Mouse (Mus musculus) left cerebral cortex, adult 18-20 months (tissue): Measurements from ENCODE around the gene Il18r1. TPM values are rescaled to one million over a fixed set of nuclear protein-coding genes. Genes with fewer than 3 reads are reported as not detected.

ENCODE experiments used
- DNase-seq, 2 experiments: peaks; one replicate each; pipeline ENCODE4 v3.0.0; 2021 to 2022; ENCODE audit warnings: low spot score in 2 of 2, mixed read lengths in 1 of 2
- long read RNA-seq, 2 experiments: library from polyadenylated mRNA; stranded (forward); transcript quantifications; one replicate each; pipeline ENCODE4 v2.0.0; 2021
- total RNA-seq, 2 experiments: library from RNA; stranded (reverse); gene quantifications; 2 replicates each; pipeline ENCODE4 v1.2.3; 2021

The Il18r1 gene
- not detected for total RNA-seq
- long read RNA-seq, experiment 1, result 0 reads
- long read RNA-seq, experiment 2, result 0 reads

DNA sequence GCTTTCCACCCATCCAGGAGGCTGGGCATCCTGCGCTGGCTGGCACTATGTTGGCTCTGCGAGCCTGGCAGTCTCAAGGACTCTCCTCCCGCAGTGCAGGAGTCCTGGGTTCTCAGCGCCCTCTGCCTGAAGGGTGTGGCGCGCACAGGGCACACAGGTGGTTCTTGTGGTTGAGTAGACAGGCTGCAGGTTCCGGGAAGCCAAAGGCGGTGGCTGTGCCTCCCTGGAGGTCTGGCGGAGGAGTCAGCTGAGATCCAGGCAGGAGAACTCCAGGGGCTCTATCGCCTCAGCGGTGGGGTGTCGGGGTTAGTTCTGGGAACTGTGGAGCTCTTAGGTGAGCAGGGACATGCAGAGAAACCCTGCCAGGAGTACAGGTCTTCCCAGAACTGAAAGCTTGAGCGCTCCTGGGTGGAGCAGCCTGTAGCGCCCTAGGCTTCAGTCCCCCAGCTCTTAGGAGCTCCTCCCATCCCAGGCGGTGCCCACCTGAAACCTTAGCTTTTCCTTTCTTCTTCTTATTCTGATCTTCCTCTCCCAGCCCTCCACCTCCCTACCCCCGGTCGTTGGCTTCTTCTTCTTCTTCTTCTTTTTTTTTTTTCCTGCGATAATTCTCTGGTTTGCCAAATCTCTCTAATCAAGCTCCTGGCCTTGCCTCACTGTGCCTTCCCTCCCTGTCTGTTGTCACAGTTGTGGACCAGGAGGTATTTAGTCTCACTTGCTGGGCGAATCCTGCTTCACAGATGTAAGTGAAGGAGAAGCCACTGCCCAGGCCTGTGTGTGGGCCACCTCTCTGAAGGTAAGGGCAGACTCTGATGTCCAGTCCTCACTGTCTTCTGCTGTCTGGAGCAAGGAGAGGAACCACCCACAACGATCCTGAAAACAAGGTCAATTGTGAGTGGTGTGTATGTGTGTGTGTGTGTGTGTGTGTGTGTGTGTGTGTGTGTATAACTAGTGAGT is at the start of gene Il18r1:
Il18r1 (plus strand) TSS at position 76 of the 954 bp plus-strand sequence.
- no peak for DNase-seq

DNA sequence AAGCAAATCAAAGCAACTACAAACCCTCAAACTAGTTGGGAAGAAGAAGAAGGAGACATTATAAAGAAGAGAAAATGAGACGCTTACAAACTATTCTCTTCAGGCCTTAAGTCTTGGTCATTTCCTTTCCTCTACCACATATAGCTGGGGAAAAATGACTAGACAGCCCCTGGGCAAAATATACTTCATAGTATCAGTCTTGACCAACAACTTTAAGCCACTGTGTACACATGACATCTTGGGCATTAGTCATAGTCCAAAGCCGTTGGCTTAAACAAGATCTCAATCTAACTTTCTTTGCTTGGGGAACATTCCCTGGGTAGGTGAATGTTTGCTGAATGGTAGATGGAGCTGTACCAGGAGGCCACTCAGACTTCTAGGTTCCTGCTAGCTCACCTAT is 48.3 kb upstream of the Il18r1 start:
- DNase-seq, result no peak

DNA sequence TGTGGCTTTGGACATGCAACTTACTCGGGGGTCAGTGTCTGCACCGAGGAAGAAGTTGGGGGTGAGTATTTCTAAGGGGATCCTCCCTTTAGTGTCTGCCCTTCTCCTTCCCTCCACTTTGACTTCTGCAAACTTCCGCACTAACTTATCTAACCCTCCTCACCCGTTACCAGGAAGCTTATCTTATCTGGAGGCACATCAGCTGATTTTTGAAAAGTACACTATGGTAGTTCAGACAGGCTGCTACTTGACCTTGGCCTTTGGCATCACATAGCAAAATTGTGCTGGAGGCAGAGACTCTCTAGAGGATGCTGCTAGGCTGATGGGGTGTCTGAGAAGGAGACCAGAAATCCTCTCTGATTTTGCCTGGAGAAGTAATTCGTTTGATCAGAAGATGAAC is 46.8 kb upstream of the Il18r1 start:
- DNase-seq, result no peak

GRCm38 (mm10) chr1:40423892-40424291 is 41.5 kb upstream of the Il18r1 start:
- no peak for DNase-seq

- DNase-seq, result no peak
Measured at GRCm38 (mm10) chr1:40427270-40427669, 38.1 kb upstream of the Il18r1 start.

- no peak for DNase-seq
Measured at GRCm38 (mm10) chr1:40427901-40428300, 37.5 kb upstream of the Il18r1 start.

DNA sequence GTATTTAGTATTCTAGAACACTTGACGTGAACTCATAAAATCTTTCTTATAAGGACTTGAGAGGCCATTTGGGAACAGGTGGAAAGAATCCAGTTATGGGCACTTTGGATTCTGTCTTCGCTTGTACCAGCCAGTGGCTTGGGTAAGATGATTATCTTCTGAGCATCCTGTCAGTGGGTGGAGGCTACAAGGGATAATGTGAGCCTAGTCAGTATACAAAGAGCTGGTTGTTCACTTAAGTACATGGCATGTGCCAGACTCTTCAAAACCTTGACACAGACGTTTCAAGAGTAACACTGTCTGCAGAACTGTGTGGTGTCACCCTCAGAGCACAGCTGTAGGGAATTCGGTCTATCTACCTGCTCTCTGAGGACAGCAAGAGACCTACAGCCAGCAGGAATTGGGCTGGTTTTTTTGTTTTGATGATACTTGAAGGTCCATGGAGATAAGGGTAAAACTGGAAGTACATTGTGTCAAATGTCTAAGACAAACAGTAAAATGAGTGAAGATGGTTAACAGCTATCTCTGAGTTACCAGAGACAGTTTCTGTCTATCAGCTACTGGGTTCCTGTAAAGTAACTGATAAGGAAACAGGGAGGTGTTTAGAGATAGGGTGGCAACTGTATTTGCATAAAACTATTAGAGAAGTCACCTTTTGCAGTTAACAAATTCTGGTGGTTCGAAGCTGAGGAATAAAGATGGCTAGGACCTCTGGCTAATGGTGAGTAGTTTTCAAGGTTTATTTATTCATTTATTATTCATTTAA is 36.3 kb upstream of the Il18r1 start, which contains the start of gene Il1rl1:
Il1rl1 (plus strand) TSS at position 661 of the 766 bp plus-strand sequence.
- no peak for DNase-seq

- DNase-seq, result no peak
Measured at GRCm38 (mm10) chr1:40430143-40430834, 35.1 kb upstream of the Il18r1 start.

DNA sequence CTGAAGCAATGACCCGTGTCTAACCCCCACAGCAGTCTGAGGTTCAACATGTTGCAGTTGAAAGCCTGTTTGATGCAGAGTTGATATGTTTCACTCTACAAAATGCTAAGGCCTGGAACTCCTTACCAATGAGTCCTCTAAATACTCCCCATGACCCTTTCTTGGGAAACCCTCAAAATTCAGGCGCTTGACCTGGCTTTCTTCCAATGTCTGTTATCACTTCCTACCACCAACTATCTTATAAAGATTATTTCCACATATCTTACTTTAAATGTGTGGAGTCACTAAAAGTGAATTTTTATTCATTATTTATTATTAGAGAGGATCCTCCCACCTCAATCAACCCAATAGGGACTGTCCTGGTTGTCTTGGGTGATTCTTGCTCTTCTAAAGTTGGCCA is 33.2 kb upstream of the Il18r1 start:
- no peak for DNase-seq

DNA sequence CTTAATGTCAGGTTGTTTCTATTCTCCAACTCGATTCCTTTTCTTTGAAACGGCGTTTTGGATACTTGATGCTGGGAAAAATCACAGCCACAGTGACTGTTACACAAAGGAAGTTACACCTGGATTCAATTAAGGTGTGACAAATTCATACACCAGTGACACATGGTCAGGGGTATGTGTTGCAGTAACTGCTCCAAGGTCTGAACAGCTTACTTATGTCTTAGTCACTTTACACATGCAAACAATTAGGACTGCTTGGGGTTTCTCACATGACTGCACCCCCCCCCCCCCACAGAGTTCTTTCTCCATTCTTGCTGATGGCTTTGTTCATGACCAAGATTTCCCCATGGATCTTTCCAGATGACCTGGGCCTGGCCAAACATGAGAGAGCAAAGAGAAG is 29.4 kb upstream of the Il18r1 start:
- no peak for DNase-seq

GRCm38 (mm10) chr1:40437340-40437739 is 28.0 kb upstream of the Il18r1 start:
- no peak for DNase-seq

- DNase-seq, result no peak
Measured at GRCm38 (mm10) chr1:40439504-40439903, 25.8 kb upstream of the Il18r1 start.

DNA sequence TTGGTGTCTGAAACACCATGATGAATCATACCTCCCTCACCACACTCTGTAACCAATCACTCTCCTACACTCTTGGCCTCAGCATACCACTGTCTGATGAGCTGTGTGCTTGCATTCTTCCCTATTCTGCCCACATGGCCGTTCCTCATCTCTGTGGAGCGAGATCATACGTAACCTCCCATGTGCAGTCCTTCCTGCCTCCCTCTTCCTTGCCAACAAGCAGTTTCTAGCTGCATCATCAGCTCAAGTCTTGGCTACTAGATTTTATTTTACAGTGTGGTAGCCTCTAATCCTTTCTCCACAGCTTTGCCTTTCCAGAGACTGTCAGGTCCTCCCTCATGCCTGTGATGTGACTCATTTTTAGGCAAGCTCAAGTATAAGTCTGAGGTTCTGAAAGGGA is 20.6 kb upstream of the Il18r1 start:
- peak; percentile 8 to 22 for DNase-seq

DNA sequence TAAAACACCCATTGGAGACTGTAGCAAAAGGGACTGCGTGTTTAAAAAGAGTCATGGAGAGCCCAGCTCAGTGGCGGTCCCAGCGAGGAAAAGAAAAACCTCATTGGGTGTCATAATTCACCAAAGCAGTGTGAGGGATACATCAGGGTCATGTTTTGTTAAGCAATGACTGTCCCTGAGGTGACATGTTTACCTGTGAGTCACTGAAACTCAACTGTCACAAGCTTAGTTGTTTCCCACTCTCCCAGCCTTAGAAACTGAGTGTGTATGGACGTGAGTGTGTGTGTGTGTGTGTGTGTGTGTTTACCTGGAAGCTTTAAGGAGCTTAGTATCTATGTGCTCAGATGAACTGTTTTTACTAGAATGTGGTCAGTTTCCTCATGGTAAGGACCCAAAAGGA is 2.0 kb downstream of the Il18r1 start:
- DNase-seq, result no peak

- DNase-seq, result no peak
Measured at GRCm38 (mm10) chr1:40468805-40469204, 3.5 kb downstream of the Il18r1 start.

- DNase-seq, result no peak
Measured at GRCm38 (mm10) chr1:40469900-40470299, 4.5 kb downstream of the Il18r1 start.

DNA sequence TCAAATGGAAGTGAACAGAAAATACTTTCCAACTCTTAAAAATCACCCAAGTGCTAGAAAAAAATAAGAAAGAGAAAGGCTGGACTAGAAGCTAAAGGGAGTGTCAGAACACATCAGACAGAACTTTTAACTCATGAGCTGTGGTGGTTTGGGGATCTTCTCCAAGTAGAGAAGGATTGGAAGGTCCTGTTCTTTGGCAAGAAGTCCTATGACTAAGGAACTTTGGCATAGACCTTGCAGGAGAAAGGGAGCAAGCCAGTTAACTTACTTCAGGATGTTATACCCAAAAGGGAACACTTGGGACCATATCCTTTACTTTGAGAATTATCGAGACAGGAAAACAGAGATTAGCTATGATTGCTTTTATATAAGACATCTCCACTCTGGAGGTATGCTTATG is 7.0 kb downstream of the Il18r1 start:
- DNase-seq, result no peak

DNA sequence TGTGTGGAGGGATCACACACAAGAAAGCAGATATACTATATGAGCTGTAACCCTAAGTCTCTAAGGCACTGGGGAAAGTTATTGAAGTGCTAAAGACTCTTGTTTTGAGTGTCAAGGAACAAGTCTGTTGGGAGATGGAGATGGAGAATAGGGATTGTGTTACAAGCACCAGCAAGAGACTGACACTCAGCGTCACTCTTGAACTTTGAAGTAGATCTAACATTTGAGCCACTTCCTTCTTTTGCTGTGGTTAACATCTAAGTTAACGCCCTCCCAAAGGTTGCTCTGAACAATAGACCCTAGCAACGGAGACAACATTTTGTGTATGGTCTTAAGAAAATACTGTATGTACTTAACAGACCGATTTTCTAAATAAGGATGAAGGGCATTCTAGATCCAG is 8.3 kb downstream of the Il18r1 start:
- DNase-seq, result no peak

DNA sequence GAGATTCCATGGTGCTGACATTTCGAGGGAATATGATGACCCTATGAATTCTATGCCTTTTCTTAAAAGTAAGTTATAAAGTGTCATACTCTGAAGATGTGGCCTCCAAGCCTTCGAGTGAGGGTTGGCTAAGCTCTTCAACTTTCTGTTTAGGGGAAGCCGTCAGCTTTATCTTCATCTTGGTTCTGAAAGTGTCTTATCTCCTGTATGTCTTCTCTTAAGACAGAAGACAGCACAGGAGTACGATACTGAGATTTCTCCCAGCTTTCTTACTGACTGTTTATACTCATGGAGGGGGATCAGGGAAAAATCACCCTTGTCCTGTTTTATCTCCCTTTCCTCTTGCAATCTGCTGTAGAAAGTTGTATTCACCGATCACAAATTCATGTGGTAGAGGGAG is 9.0 kb downstream of the Il18r1 start:
- no peak for DNase-seq

DNA sequence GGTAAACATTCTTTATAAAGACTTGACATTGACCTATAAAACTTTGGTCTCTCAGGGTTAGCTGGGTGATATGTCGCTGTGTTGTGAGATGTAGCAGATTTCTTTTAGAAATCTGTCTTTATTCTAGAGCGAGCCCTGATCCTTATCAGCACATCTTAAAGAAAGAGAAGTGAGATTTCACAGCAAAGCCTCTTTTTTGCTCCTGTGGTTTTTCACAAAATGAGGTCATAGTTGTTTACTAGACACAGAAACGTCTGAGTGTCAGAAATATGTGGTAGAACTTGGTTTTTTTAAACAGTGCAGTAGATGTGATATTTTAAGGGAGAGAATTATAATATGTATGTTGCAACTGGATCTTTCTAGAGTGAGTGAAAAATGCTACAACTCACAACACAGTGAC is 10.3 kb downstream of the Il18r1 start:
- no peak for DNase-seq

GRCm38 (mm10) chr1:40476756-40477155 is 11.4 kb downstream of the Il18r1 start:
- no peak for DNase-seq
